Mouse (Mus musculus) urinary bladder, postnatal 14 days (tissue): ENCODE data around the gene Zbtb8os.
A peak's percentile ranks its signal among the peaks of the same experiment; 100 is the strongest.

Experiments
- DNase-seq: peaks from one replicate; pipeline ENCODE4 v3.0.0; 2021; ENCODE audit warnings: low spot score

Gene Zbtb8os

DNA sequence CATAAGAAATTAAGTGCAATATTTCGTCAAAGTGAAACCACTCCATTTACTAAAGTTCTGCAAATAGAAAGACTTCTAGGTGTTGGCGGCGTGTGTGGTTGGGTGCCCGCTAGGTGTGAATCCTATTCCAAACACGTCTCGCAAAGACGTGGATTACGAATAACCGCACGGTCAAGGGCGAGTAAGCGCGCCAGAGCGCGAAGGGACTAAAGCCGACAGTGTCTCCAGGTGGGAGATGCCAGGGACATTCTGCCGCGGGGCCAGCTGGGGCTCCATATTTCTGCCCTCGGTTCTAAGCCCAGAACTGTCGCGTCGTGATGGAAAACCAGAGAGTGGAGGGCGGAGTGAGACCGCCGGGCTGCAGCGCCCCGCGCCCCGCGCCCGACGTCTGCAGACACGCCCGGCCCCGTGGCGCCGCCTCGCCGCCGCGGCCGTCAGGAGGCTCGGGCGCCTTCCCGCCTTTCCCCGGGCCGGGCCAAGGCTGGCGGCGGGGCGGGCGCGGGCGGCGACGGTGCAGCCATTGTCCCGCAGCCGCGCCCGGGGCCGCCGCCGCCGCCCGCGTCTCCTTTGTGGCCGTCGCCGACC lies 41.6 kb downstream of the Zbtb8os start:
- peak; percentile 51 for DNase-seq

DNA sequence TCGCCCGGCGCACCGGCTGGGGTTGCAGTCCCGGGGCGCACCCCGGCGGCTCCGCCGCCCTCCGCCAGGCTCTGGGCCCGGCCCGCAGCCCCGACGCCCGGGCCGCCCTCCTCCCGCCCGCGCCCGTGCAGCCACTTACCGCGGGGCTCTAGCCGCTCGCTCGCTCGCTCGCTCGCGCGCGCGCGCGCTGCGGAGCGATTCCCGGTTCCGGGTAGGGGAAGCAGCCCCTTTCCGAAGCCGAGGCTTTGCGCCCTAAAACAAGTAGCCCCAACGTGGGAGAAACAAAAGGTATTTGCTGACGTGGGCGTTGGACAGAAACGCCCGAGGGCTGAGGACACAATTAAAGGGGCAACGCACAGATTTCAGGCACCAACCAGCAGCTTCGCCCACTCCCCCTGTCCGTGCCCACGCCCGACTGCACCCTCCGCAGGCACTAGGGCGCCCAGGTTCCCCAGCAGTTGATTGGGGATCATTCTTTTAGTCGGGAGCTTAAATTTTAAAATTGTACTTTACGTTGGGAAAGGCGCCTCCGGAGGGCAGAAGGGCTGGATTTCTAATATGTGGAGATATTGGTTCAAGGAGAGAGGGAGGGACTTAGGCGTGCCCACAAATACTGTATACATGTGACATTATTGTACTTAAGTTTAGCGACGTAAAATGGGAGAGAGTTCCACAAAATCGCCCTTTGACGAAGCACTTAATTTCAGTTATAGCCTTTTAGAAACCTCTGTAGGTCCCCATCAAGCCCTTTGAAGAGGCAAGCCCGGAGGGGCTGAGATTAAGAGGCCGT lies 42.3 kb downstream of the Zbtb8os start, which contains the start of gene Zbtb8a:
TSS of gene Zbtb8a (minus strand) at position 516 of the 790 bp plus-strand sequence.
- peak; percentile 60 for DNase-seq

DNA sequence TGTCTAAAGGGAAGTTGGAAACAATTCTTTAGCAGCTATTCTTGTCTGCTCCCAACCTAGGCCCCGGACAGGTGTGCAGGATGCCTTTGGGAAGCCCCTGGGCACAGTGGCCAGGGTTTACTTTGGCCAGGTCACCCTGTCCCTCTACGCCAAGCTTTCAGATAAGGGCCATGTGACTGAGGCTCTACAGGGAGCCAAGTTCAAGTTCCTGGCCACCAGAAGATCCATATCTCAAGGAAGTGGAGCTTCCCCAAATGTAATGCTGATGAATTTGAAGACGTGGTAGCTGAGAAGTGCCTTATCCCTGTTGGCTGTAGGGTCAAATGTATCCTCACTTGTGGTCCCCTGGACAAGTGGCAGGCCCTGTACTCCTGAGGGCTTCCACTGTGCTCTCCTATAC lies 44.3 kb downstream of the Zbtb8os start:
- no peak for DNase-seq

DNA sequence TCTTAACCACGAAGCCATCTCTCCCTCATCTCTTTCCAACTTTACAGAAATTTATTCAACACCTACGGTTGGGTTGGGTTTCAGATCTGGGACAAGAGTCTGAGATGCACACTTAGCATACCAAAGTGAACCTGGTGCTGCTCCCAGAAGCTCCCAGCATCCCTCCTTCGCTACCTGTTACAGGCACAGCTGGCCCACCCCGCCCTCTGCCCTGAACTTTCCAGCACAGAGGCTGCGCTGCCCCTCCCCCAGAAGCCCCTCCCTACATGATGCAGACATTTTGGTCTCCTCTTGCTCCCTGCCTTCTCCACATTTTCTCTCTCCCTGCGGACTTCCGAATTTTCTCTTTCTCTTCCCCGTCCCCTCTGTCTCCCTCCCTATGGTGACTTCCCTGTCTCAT lies 45.7 kb downstream of the Zbtb8os start:
- no peak for DNase-seq

DNA sequence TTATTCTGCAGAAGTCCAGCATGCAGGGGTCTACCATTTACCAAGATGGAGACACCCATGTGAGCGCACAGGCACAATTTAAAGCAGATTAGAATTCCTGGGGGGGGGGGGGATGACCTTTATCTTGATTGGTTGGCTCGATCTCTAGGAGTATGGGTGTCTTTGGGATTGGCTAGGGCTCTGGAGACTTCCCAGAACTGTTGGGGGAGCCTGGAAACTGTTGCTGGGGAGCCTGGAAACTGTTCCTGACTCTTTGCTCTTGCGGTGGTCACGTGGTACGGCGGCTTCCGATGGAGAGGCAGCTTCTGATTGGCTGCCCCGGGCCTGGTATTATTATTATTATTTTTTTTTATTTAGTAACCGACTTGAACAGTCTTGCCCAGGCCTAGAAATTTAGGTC lies 46.5 kb downstream of the Zbtb8os start:
- no peak for DNase-seq

DNA sequence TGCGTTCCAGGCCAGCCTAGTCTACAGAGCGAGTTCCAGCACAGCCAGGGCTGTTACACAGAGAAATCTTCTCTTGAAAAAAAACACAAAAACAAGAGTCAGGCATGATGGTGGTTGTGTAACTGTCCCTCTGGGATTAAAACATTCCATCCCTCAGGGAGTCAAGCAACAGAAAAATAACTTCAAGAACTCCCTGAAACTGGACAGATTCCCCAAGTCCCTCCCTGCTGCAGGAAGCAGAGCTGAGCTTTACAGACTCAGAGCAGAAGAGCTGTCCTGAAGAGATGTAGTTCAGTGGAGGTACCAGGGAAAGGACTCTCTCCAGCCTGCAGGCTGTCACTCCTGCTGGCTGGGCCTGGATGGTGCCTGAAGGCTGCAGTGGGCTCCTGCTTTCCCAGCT lies 47.0 kb downstream of the Zbtb8os start:
- DNase-seq = no peak

DNA sequence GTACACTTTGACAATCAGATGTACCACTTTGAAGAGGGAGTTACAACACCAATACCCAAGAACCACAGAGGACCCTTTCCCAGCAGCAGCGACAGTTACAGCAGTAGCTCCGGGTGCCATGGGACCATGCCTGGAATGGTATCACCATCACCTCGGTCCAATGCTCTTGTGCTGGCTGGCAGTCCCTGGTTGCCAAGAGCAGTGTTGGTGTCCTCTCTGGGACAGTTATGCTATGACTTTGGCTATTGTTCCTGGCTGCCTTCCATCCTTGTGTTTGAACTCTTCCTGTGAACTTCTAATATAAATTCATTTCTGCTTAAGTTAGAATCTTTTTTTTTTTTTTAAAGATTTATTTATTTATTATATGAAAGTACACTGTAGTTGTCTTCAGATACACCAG lies 48.1 kb downstream of the Zbtb8os start:
- no peak for DNase-seq

DNA sequence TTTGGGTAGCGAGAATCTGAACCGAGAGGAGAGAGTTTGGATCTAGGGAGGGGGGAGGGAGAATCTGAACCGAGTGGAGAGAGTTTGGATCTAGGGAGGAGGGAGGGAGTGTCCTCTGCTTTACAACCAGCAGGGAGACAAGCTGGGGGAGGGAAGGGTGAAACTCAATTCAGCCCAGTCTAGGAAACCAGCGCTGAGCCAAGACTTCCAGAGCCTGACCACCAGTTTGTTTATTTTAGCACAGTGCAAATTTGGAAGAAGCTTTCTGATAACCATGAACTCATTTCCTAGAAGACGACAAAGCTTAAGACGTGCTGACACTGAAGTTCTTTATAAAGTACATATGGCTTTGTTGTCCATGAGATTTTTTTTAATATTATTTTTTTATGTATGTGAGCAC lies 48.9 kb downstream of the Zbtb8os start:
- DNase-seq = peak; percentile 52

DNA sequence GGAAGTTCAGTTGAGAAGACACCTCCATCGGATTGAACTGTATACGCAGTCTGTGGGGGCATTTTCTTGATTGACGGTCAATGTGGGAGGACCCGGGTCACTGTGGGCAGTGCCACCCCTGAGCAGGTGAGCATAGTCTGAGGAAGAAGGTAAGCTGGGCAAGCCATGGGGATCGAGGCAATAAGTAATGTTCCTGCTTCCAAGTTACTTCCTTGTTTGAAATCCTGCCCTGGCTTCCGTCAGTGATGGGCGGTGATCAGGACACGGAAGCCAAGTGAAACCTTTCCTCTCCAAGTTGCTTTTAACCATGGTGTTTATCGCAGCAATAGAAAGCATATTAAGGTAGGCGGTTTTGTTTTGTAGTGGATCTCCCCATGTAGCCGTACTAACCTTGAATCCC lies 50.2 kb downstream of the Zbtb8os start:
- no peak for DNase-seq

DNA sequence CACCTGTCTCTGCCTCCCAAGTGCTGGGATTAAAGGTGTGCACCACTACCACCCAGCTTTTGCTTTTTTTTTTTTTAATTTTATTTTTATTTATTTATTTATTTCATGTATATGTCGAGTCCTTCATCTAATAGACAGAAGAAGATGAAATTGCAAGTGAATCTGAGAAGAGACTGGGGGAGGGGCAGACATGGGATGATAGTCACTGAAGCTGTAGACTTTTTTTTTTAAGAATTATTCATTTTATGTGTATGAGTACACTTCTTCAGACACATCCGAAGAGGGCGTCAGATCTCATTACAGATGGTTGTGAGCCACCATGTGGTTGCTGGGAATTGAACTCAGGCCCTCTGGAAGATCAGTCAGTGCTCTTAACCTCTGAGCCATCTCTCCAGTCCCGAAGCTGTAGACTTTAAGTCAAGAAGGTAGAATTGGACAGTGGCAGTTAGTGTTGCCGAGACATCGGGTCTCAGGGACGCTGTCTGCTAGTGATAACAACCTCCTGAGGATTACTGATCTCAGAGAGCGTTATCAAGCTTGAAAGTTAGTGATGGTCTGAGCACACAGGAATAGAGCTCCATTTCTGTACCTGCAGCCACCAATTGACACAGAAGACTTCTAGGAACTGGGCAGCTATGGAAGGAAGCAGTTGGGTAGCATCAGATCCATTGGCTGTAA lies 50.9 kb downstream of the Zbtb8os start:
- no peak for DNase-seq

DNA sequence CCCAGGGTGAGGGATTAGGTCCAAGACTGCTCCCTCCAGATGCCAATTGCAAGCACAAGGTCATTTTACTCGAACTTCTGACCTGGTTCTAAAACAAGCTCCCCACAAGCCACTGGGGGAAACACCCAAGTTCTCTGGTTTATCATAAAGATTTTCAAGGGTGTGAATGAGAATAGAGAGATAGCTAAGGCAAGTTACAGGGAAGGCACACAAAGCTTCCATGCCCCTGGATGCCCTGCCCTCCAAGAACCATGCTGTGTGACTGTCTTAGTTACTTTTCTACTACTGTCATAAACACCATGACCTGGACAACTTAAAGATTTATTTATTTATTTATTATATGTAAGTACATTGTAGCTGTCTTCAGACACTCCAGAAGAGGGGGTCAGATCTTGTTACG lies 51.5 kb downstream of the Zbtb8os start:
- DNase-seq = no peak

DNA sequence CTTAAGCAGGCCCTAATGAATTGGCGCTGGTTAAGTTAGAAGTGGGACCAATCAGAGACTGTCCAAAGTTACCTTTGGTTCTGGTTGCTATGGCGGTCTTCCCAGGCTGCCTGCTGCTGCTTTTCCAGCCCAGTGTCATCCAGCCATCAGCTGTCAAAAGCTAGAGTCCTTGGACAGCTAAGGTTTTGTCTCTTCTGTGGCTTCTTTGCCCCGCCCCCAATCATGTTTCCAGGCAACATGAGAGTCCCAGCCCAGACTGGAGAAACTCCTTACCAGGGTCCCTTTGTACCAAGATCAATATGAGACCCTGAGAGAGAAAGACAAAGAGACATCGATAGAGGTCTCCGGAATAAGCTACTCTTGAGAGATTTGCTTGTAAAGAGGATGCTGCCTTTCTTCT lies 52.9 kb downstream of the Zbtb8os start:
- DNase-seq = no peak

DNA sequence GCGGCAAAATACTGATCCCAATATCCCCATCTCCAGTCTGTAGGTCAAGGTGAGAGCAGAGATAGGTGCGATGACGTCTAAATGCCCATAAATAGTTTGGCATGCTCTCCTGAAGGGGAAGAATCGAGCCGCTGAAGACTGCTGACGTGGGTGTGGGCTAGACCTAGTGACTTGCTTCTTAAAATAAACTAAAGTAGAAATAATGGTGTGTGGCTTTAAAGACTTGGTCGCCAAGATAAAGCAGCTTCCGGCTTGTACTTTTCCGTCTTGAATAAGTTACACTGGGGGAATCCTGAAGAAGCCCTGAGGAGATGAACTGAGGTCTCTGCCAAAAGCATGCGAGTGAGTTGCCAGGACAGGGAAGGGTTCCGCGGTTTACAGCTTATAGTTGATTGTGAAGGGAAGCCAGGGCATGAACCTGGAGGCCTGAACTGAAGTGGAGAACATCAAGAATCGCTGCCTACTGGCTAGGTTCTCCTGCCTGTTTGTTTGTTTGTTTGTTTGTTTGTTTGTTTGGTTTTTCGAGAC lies 54.8 kb downstream of the Zbtb8os start:
- peak; percentile 27 for DNase-seq

DNA sequence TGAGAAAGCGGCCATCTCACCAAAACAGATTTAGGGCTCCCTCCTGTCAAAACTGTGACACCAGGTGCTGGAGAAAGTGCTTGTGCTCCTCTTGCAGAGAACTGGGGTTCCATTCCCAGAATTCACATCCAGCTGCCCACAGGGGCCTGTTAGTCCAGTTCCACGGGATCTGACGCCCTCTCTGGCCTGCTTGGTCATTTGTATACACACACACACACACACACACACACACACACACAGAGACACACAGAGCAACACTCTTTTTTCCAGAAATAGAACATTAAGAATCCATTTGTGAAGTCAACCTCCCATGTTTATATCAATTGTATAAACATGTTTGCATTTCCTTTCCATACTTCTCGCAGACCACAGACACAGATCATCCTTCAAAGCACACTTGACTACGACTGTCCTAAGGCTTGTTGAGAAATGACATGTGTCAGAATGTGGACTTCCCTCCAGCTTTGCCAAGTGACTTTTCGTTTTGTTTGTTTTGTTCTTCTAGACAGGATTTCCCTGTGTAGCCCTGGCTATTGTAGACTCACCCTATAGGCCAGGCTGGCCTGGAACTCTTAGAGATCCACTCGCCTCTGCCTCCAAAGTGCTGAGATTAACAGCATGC lies 55.6 kb downstream of the Zbtb8os start:
- DNase-seq = no peak

DNA sequence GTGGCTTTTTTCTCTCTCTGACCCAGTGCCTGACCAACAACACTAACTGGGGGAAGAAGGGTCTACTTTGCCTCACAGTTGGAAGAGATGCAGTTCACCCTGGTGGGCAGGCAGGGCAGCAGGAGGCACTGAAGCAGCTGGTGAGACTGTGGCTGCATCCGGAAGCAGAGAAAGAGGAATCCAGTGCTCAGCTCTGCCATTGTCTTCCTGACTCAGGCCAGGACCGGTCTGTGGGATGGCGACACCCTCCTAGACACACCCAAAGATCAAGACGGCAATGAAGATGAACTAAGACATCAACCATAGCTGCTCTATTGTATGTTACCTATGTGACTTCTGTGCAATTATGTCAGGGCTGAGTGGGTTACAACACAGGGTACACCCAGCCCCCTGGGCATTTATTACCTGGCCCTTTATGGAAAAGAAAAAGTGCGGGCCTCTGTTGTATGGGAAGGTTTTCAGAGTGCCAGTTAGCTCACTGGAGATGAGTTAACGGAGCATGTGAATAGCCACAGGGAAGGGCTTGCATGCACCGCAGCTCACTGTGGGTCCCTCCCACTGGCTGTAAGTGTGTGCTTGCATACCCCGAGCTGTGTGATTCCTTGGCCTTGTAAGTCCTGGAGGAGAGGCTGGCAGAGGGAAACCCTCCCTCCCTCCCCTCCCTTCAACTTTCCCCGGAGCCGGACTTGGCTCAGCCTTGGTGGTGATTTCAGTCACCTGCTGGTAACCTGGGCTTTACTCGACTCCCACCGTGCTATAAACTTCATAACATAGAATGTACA lies 58.8 kb downstream of the Zbtb8os start:
- no peak for DNase-seq

DNA sequence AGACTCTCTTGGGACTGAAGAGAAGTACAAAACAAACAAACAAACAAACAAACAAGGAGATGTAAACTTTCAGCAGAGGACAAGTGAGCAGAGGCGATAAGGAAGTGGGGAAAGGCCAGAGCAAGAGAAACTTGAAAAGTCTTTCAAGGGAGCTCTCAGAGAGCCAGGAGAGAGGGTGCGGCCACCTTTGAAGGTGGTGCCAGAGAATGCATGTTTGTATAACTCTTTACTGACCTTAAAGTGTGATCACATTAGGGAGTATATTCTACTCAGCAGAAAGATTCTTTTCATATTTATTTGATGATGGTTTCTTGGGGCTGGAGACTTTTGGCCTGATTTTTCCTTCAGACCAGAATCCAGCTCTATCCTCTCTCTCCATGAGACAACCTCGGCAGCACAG lies 61.5 kb downstream of the Zbtb8os start:
- peak; percentile 45 for DNase-seq

DNA sequence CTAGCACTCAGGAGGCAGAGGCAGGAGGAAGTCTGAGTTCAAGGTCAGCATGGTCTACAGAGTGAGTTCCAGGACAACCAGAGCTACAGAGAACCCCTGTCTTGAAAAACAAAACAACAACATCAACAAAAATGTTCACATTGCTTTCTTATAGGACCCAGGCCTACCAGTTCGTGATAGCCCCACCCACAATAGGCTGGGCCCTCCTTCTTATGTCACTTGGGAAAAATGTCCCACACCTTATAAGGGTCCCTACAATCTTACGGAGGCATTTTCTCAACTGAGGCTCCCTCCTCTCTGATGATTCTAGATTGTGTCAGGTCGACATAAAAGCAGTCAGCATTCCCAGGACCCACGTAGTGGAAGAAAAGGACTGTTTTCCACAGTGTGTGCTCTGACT lies 64.3 kb downstream of the Zbtb8os start:
- no peak for DNase-seq
